Mouse (Mus musculus) cortical plate, adult 2 months (tissue): ENCODE data around the gene Shc4.

Source experiments
- CTCF ChIP-seq: fragments of 200-500 bp; IDR thresholded peaks from 2 replicates; pipeline ENCODE4 v1.5.1; 2011; ENCODE audit warnings: mild to moderate bottlenecking, control low read depth, low read length; ENCODE audit not compliant: insufficient read depth; ENCODE audit errors: extremely low read depth
- POLR2A ChIP-seq: fragments of 200-500 bp; IDR thresholded peaks from 2 replicates; pipeline ENCODE4 v1.6.1; 2011; ENCODE audit warnings: mild to moderate bottlenecking, low read length, control low read depth; ENCODE audit not compliant: insufficient read depth; ENCODE audit errors: extremely low read depth

DNA sequence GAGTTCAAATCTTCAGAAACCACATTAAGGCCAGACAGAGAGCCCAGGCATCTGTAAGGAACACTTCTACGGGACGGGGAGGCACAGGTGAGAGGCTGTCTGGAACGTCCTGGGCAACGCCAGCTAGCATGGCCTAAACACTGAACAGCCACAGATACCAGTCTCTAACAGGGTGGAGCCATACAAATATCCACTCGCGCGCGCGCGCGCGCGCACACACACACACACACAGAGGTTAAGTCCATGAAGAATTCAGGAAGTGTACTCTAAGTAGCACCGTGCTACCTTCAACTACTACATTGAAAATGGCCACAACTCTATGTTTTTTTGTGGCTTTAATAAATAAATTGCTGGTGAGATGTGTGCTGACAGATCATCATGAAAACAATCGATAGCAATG is 100.7 kb downstream of the Shc4 start:
- TF ChIP-seq CTCF (no peak), POLR2A (no peak)
